Mouse (Mus musculus) spleen, adult 18-20 months (tissue): ENCODE measurements around the gene Itgam.
"Not testable (repeated sequence)": the region's sequence is repeated elsewhere in the genome, so short reads cannot be mapped to it uniquely, and the experiment has no call there.

ENCODE experiments used
- DNase-seq, 2 experiments: peaks; one replicate each; pipeline ENCODE4 v3.0.0; 2022; ENCODE audit warnings: mixed read lengths in 2 of 2

The Itgam gene

GRCm38 (mm10) chr7:128132148-128132547, 69.7 kb downstream of the Itgam start:
- no peak for DNase-seq

GRCm38 (mm10) chr7:128133596-128133995, 71.2 kb downstream of the Itgam start:
- DNase-seq: no peak

DNA sequence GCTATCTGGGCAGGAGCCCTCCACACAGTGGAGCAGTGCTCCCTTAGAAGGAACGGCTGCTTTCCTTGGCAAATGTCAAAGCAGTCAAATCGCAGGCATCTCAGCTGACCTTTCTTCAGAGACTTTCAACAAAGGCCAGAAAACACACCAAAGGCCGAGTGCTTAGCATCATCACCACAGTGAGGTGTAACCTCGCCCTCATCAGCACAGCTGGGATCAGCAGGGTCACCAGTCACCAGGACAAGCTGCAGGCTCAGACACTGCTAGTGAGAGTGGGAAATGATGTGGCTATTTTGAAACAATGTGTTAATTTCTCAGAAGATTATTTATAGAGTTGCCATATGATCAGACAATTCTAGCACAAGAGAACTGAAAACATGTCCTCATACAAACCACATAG, 74.5 kb downstream of the Itgam start:
- DNase-seq: no peak

GRCm38 (mm10) chr7:128139611-128140010, 77.2 kb downstream of the Itgam start:
- DNase-seq: no peak

GRCm38 (mm10) chr7:128150970-128151369, 88.5 kb downstream of the Itgam start:
- no peak for DNase-seq

- DNase-seq: no peak
Measured at GRCm38 (mm10) chr7:128154076-128154475, 91.6 kb downstream of the Itgam start, which contains the start of gene Itgad. Gene Itgad, plus strand, starts transcription at chr7:128154376.

DNA sequence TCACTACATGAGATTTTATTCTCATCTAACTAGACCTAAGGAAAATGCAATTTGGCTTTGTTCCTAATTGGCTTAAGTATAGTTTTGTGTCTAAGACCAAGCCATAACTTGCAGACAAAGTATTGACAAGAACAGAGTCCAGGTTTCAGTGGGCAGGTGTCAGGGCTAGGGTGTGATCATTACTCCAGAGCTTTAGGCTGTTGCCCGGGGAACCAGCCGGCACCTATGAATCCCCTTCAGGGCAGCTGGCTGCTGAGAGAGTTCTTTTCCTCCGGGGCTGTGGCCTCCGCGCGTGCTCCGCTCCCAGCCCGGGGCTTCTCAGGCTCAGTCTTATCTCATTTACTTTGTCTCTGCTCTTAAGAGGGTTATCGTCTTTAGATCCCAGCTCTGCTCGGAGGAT, 92.5 kb downstream of the Itgam start:
- DNase-seq: no peak

DNA sequence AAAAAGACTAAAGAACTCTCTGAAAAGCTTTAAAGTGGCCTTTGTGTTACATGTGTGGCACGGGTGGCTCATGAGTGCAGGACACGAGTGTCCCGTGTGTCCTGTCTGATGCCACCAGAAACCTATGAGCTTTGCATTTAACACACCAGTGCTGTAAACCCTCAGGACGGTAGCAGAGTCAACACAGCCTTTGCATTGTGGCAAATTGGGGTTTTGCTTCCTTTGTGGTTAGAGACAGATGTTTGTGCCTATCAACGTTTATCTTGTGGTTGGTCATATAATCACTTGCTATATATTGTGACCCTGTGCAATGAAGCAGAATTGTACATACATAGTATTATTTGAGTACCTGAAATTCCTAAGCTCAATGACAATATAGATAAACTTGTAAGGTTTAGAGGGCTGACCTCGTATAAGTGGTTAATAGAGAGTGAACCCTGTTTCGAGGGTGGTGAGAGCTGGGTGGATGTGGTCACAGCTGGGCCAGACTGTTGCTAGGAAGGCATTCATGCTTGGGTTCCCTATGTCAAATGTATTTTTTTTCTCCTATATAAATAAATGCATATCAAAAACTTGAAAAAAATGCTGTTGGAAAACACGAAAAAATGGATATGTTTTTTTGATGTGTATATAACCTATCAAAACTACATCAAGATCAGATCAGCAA, 96.4 kb downstream of the Itgam start:
- DNase-seq: not testable (repeated sequence)

GRCm38 (mm10) chr7:128164001-128164400, 101.6 kb downstream of the Itgam start:
- DNase-seq: no peak

DNA sequence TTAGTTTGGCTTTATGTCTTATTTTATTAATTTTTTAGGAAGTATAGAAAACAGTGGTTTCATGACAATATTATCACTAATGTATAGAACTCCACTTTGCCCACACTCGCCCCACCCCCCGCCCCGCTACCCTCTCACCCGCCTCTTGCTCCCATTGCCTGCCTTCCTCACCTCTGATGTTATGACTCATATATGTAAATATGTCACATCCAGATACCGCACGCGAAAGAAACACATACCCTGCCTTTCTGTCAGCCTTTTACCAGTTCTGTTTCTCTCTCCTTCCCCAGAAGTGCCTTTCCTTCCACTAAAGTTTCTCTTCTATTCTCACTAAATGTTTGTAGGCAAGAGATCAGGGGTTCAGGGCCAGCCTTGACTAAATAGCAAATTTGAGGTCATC, 104.0 kb downstream of the Itgam start:
- DNase-seq: no peak
